8 mouse cellular contexts compared by ENCODE assay signal in the genomic region with DNA sequence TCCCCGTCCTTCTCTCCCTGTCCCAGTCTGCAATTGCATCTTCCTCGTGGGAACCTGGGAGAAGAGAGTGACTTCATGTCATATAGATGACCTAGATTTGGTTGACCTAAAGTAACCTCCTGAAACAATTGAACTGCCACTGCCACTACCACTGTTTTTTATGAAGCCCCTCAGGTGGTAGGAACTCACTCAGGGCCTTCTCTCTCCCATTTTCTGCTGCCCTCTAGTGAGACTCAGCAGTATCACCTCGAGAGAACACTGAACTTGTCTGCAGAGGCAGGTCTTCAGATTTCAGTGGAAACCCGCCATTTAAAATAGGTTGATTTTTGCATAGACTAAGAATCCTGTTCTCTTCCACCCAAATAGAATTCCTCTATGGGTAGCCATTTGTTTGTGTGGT. TPM values are rescaled to one million over a fixed set of nuclear protein-coding genes. Genes with fewer than 3 reads are reported as not detected.
A peak's percentile ranks its signal among the peaks of the same experiment; 100 is the strongest.
DNase-seq lines count a peak whose midpoint lies in the region; ATAC-seq and TF ChIP-seq lines count a peak whose summit lies in the region.

No protein-coding gene starts in this region.

- no peak for TF ChIP-seq POLR2A in small intestine, adult 2 months (IDR thresholded peaks at IDR 0.05; ENCODE audit: low read depth, low read length)

- H3K9me3 ChIP-seq in limb, embryonic 11.5 days (ENCODE audit: control insufficient read depth, low read length), result no peaks in the 10 kb centered on the region
- H3K9me3 ChIP-seq in limb, embryonic 10.5 days (replicated peaks), result no peaks in the 10 kb centered on the region
- H3K9me3 ChIP-seq in intestine, embryonic 16.5 days (ENCODE audit: control insufficient read depth, low read length), result no peaks in the 10 kb centered on the region

- 0 out of 2 replicates have a peak, but pooled peaks have one; percentile 16 for TF ChIP-seq CTCF in small intestine, adult 2 months (IDR thresholded peaks at IDR 0.05; ENCODE audit: extremely low read depth, insufficient read length, insufficient replicate concordance, low read depth, low read length)

- no peaks in the 10 kb centered on the region for H3K36me3 ChIP-seq in limb, embryonic 11.5 days (ENCODE audit: control insufficient read depth, insufficient read depth, low read length)
- no peaks in the 10 kb centered on the region for H3K36me3 ChIP-seq in limb, embryonic 10.5 days
- no peaks in the 10 kb centered on the region for H3K36me3 ChIP-seq in small intestine, adult 2 months (ENCODE audit: control insufficient read depth, insufficient read depth, low read length)
- H3K36me3 ChIP-seq in intestine, embryonic 16.5 days (ENCODE audit: control insufficient read depth, insufficient read depth, low read length), result no peaks in the 10 kb centered on the region

- no peak for ATAC-seq in cerebellum, adult (ENCODE audit: insufficient number of reproducible peaks, low FRiP score, low TSS enrichment)
- no peak for ATAC-seq in limb, embryonic 11.5 days (ENCODE audit: insufficient number of reproducible peaks, low FRiP score, low TSS enrichment, low read depth)
- no peak for ATAC-seq in intestine, embryonic 16.5 days

- WGBS in limb, embryonic 11.5 days, result 35% methylated on average over 4 of the region's 4 CpGs
- 36% methylated on average over 4 of the region's 4 CpGs for WGBS in limb, embryonic 10.5 days
- WGBS in small intestine, adult 2 months, result 46% methylated on average over 4 of the region's 4 CpGs
- WGBS in intestine, embryonic 16.5 days, result 38% methylated on average over 4 of the region's 4 CpGs

- DNase-seq in cerebellum, postnatal 10 days, result peak; percentile 80 to 85
- peak; percentile 64 for DNase-seq in limb, embryonic 11.5 days (ENCODE audit: low spot score)
- DNase-seq in limb, embryonic 10.5 days (ENCODE audit: low spot score), result no peak
- DNase-seq in cerebellum, postnatal 25 days, result peak; percentile 40 to 68
- no peak for DNase-seq in natural killer cell, adult 2 months (ENCODE audit: low spot score in 2 of 2)

- no peak overlapping the region for H3K4me2 ChIP-seq in limb, embryonic 11.5 days (ENCODE audit: low read depth, severe bottlenecking)
- H3K4me2 ChIP-seq in intestine, embryonic 16.5 days (ENCODE audit: low read depth, low read length), result no peak overlapping the region

- H3K27me3 ChIP-seq in limb, embryonic 11.5 days (ENCODE audit: control insufficient read depth, insufficient read depth, low read length), result peaks cover 6% of the 10 kb centered on the region; the same call in 1 of the 2 replicates
- H3K27me3 ChIP-seq in limb, embryonic 10.5 days (ENCODE audit: low read depth, poor library complexity, severe bottlenecking), result peaks cover 44% of the 10 kb centered on the region
- no peaks in the 10 kb centered on the region for H3K27me3 ChIP-seq in small intestine, adult 2 months (ENCODE audit: control insufficient read depth, insufficient read depth, low read length)
- H3K27me3 ChIP-seq in intestine, embryonic 16.5 days (replicated peaks; ENCODE audit: control insufficient read depth, insufficient read depth, low read length), result peaks cover 2% of the 10 kb centered on the region; the same call in 1 of the 2 replicates

- no peak overlapping the region for H3K9ac ChIP-seq in limb, embryonic 11.5 days (ENCODE audit: low read length)
- H3K9ac ChIP-seq in intestine, embryonic 16.5 days (ENCODE audit: low read depth, low read length), result no peak overlapping the region

- H3K4me1 ChIP-seq in limb, embryonic 11.5 days (ENCODE audit: control insufficient read depth, insufficient read depth, low read length), result peaks cover 21% of the 10 kb centered on the region
- H3K4me1 ChIP-seq in limb, embryonic 10.5 days, result peaks cover 46% of the 10 kb centered on the region
- H3K4me1 ChIP-seq in small intestine, adult 2 months (ENCODE audit: control insufficient read depth, insufficient read depth, insufficient read length, low read length), result no peaks in the 10 kb centered on the region
- peaks cover 5% of the 10 kb centered on the region; the same call in 1 of the 2 replicates for H3K4me1 ChIP-seq in intestine, embryonic 16.5 days (ENCODE audit: control insufficient read depth, insufficient read depth, low read length)

- H3K4me3 ChIP-seq in limb, embryonic 11.5 days (ENCODE audit: low read depth, low read length), result no peak overlapping the region
- H3K4me3 ChIP-seq in limb, embryonic 10.5 days, result no peak overlapping the region
- H3K4me3 ChIP-seq in small intestine, adult 2 months (ENCODE audit: low read depth, low read length), result no peak overlapping the region
- no peak overlapping the region for H3K4me3 ChIP-seq in intestine, embryonic 16.5 days (ENCODE audit: low read length)

- no peak overlapping the region for H3K27ac ChIP-seq in limb, embryonic 11.5 days (replicated peaks; ENCODE audit: low read depth, low read length)
- no peak overlapping the region for H3K27ac ChIP-seq in limb, embryonic 10.5 days
- no peak overlapping the region for H3K27ac ChIP-seq in small intestine, adult 2 months (ENCODE audit: insufficient read depth, low read depth, low read length)
- no peak overlapping the region for H3K27ac ChIP-seq in intestine, embryonic 16.5 days (ENCODE audit: low read length)

RNA-seq across cellular contexts. Expression of a gene that starts 10.9 kb away (rescaled TPM):
- polyA plus RNA-seq in limb, embryonic 11.5 days (2014; fragmentation: Nextera tagmentation; extraction: Ambion mirVana), result 0.12 TPM in 1 of 2 replicates, not detected in the other
- 0.26 TPM in 1 of 2 replicates, not detected in the other for polyA plus RNA-seq in limb, embryonic 10.5 days (2016; fragmentation: Nextera tagmentation; extraction: Ambion mirVana)
- polyA plus RNA-seq in small intestine, adult 2 months (2012; rRNA removed), result 0.19 and 0.27 TPM in 2 replicates
- 6.4 and 22.4 TPM in 2 replicates for polyA plus RNA-seq in intestine, embryonic 16.5 days (2015; fragmentation: Nextera tagmentation; extraction: Ambion mirVana)

RNA-seq across cellular contexts. Expression of a gene that starts 55.4 kb away (rescaled TPM):
- 0.35 and 1.4 TPM in 2 replicates for polyA plus RNA-seq in limb, embryonic 11.5 days (2014; fragmentation: Nextera tagmentation; extraction: Ambion mirVana)
- polyA plus RNA-seq in limb, embryonic 10.5 days (2016; fragmentation: Nextera tagmentation; extraction: Ambion mirVana), result 0.20 and 0.26 TPM in 2 replicates
- 12.9 and 52.6 TPM in 2 replicates for polyA plus RNA-seq in small intestine, adult 2 months (2012; rRNA removed)
- polyA plus RNA-seq in intestine, embryonic 16.5 days (2015; fragmentation: Nextera tagmentation; extraction: Ambion mirVana), result 0.54 and 0.72 TPM in 2 replicates

Comparison
In these comparisons a context has a peak if more than half of its experiments do, and no peak if none do; other contexts are left out.
1. DNase-seq: peak in cerebellum, postnatal 10 days (2 of 2), limb, embryonic 11.5 days (single experiment) and cerebellum, postnatal 25 days (2 of 2); none in limb, embryonic 10.5 days (single experiment) and natural killer cell, adult 2 months (0 of 2).